Mouse (Mus musculus) bone marrow macrophage, adult 2 months (primary cell): ENCODE data around the gene Kcnip4.

Source experiments
- CTCF ChIP-seq: IDR thresholded peaks from 2 replicates; pipeline ENCODE4 v1.5.1; 2012; ENCODE audit warnings: low read depth, mild to moderate bottlenecking, low read length, moderate library complexity
- POLR2A ChIP-seq: IDR thresholded peaks from 2 replicates; pipeline ENCODE4 v1.6.1; 2012; ENCODE audit warnings: mild to moderate bottlenecking, low read depth, low read length, borderline replicate concordance

DNA sequence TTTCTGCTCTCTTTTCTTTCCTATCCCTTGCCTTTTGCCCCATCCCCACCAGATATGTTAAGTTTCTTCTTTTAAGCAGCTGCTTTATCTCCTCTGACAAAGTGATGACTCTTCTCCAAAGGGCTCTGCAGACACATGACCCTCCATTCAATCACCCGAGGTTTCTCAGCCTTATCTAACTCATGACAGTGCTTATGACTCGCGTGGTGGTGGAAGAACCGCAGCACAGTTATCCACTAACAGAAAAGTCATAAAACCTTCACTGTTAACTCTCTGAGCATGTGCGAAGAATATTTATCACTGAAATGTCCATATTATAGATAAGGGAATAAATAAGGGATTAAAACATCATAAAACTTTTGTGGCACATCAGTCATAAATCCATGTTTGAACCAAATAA is 1024.5 kb downstream of the Kcnip4 start:
- TF ChIP-seq POLR2A (no peak), CTCF (no peak)
